Mouse (Mus musculus): ENCODE data around the gene Pfdn5. TPM values are rescaled to one million over a fixed set of nuclear protein-coding genes. Genes with fewer than 3 reads are reported as not detected.
A peak's percentile ranks its signal among the peaks of the same experiment; 100 is the strongest.

Pfdn5 gene
- polyA plus RNA-seq, 1 experiment, result 378 TPM

DNA sequence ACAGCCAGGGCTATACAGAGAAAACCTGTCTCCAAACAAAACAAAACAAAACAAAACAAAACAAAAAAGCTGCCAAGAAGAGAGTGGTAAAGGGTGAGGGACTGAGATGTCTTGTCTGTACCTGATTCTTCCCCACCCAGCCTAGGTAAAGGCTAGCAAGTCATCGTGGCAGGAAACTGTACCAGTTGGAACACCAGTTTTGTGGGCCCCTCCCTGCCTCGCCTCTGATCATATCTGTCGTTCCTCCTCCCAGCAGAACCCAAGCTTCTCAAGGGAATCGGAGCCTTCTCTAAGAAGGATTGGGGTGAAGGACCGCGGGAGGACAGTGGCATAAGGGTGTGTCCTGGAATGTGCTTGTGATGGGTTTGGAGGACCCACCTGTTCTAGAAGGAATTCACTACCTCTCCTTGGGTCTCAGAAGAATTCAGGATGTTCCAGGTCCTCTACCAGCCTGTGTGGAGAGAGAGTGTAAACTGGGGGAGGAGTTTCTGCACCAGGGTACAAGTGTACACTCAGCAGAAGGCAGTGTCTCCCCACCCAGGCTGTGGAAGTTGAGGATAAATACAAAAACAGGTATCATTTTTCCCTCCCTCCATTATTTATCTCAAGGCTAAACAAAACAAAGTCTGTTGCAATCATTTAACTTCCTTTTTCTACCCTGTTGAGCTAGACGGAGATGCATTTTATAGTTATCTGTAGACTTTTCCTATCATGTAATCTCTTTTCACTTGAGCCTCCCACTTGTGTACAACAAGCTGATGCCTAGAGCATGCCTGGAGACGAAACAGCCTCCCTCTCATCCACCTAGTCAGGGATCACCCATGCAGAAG, 43.2 kb upstream of the Pfdn5 start:
- no peak for TF ChIP-seq CEBPB (IDR thresholded peaks at IDR 0.05; ENCODE audit: low read depth)
- TF ChIP-seq CTCF (IDR thresholded peaks at IDR 0.05; ENCODE audit: control insufficient read depth, insufficient read depth, insufficient read length), result no peak
- no peak for TF ChIP-seq FOSL1 (IDR thresholded peaks at IDR 0.05; ENCODE audit: insufficient read depth, low read length, poor library complexity, severe bottlenecking)
- TF ChIP-seq MYOG (IDR thresholded peaks at IDR 0.05; ENCODE audit: control insufficient read depth, extremely low read depth, insufficient read length), result no peak
- TF ChIP-seq USF1 (IDR thresholded peaks at IDR 0.05; ENCODE audit: low read depth), result no peak
- no peak for TF ChIP-seq MYOD1 (IDR thresholded peaks at IDR 0.05; ENCODE audit: control insufficient read depth, insufficient read length, low read depth)
- TF ChIP-seq MAX (IDR thresholded peaks at IDR 0.05), result no peak
- peaks cover 28% of the 10 kb centered on the region for H3K79me2 ChIP-seq (ENCODE audit: control insufficient read depth, insufficient read depth)

DNA sequence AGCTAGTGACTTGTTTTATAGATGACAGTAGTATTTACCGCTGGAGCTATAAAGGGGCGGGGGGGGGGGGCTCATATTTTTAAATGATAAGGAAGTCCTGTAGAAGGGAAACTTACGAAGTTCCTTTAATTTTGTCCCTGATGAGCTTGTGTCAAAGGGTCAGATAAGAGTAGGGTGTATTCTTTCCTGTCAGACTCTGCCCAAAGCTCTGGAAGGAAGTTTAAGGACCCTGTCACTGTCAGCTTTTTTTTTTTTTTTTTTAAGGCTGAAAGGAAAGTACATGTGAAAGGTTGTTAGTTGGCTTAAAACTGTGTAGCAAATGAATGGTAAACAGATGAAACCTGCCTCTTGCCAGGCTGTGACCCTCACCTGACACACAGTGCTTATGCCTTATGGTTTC, 42.3 kb upstream of the Pfdn5 start:
- H3K4me3 ChIP-seq (ENCODE audit: insufficient read depth, poor library complexity, severe bottlenecking), result no peak overlapping the region
- TF ChIP-seq USF1 (IDR thresholded peaks at IDR 0.05; ENCODE audit: low read depth) (no peak), CEBPB (IDR thresholded peaks at IDR 0.05; ENCODE audit: low read depth) (no peak), MAX (IDR thresholded peaks at IDR 0.05) (no peak), MYOG (IDR thresholded peaks at IDR 0.05; ENCODE audit: control insufficient read depth, extremely low read depth, insufficient read length) (no peak)
- peaks cover 20% of the 10 kb centered on the region for H3K36me3 ChIP-seq (ENCODE audit: control insufficient read depth, insufficient read depth)
- H3ac ChIP-seq (ENCODE audit: control insufficient read depth, insufficient read length, low read depth), result no peak overlapping the region
- H3K27me3 ChIP-seq (ENCODE audit: control insufficient read depth, insufficient read depth, insufficient read length), result no peaks in the 10 kb centered on the region
- H3K79me3 ChIP-seq (ENCODE audit: low read depth), result peaks cover 25% of the 10 kb centered on the region
- peaks cover 28% of the 10 kb centered on the region for H3K79me2 ChIP-seq (ENCODE audit: control insufficient read depth, insufficient read depth)

More for the DNA sequence above, 43.2 kb upstream of the Pfdn5 start:
- H3ac ChIP-seq (ENCODE audit: control insufficient read depth, insufficient read length, low read depth), result no peak overlapping the region
- no peak overlapping the region for H3K4me3 ChIP-seq (ENCODE audit: insufficient read depth, poor library complexity, severe bottlenecking)
- peaks cover 25% of the 10 kb centered on the region for H3K79me3 ChIP-seq (ENCODE audit: low read depth)
- H3K36me3 ChIP-seq (ENCODE audit: control insufficient read depth, insufficient read depth), result peaks cover 20% of the 10 kb centered on the region
- no peaks in the 10 kb centered on the region for H3K27me3 ChIP-seq (ENCODE audit: control insufficient read depth, insufficient read depth, insufficient read length)

DNA sequence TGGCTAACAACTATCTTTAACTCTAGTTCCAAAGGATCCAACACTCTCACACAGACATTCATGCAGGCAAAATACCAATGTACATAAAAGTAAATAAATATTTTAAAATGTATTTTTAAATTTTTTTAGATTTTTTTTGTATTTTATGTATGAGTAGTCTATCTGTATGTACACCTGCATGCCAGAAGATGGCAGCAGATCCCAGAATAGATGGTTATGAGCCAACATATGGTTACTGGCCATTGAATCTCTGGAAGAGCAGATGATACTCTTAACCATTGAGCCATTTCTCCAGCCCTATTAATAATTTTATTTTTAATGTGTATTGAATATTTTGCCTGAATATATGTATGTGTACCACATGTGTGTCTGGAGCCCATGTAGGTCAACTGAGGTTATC, 38.5 kb upstream of the Pfdn5 start:
- Histone ChIP-seq H3ac (ENCODE audit: control insufficient read depth, insufficient read length, low read depth) (no peak overlapping the region), H3K79me2 (ENCODE audit: control insufficient read depth, insufficient read depth) (no peaks in the 10 kb centered on the region), H3K36me3 (ENCODE audit: control insufficient read depth, insufficient read depth) (no peaks in the 10 kb centered on the region), H3K79me3 (ENCODE audit: low read depth) (no peaks in the 10 kb centered on the region), H3K27me3 (ENCODE audit: control insufficient read depth, insufficient read depth, insufficient read length) (no peaks in the 10 kb centered on the region), H3K4me3 (ENCODE audit: insufficient read depth, poor library complexity, severe bottlenecking) (no peak overlapping the region)
- peak; percentile 2 for TF ChIP-seq CTCF (IDR thresholded peaks at IDR 0.05; ENCODE audit: control insufficient read depth, insufficient read depth, insufficient read length)
- TF ChIP-seq CEBPB (IDR thresholded peaks at IDR 0.05; ENCODE audit: low read depth), result no peak

DNA sequence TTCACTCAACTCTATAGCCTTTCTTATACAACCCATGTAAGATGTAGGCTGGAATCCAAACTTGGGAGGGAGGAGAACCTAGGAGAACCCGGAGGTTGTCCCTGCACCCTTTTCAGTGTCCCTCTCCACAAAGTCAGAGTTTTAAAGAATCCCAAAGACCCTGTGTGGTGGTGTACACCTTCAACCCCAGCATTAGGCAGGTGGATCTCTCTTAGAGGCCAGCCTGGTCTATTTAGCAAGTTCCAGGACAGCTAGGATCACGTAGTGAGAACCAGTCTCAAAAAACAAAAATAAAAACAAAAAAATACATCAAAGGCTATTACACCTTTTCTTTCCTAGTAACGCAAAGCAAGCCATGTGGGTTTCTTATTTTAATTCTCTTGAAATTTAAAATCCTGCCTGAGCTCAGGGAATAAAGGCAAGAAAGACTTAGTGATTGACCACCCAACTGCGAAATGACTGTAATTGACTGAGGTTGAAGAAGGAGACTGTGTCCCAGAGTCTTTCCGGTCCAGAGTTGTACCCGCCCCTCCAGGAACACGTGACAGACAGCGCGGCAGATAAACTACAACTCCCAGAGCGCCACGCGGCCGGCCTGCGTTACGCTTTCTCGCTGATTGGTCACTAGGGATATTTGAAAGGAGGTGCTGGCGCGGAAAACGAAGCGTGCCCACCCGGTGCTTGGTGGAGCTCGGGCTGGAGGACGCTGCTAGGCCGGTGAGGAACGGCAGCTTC, 30.1 kb upstream of the Pfdn5 start, which contains the start of gene Espl1:
Gene Espl1, plus strand, starts transcription at position 634 of the 735 bp plus-strand sequence.
- Histone ChIP-seq H3K79me2 (ENCODE audit: control insufficient read depth, insufficient read depth) (peaks cover 47% of the 10 kb centered on the region), H3K36me3 (ENCODE audit: control insufficient read depth, insufficient read depth) (peaks cover 31% of the 10 kb centered on the region), H3K4me3 (ENCODE audit: insufficient read depth, poor library complexity, severe bottlenecking) (peak within 1 kb of the TSS; percentile 98), H3K27me3 (ENCODE audit: control insufficient read depth, insufficient read depth, insufficient read length) (no peaks in the 10 kb centered on the region), H3ac (ENCODE audit: control insufficient read depth, insufficient read length, low read depth) (peak within 1 kb of the TSS; percentile 92), H3K79me3 (ENCODE audit: low read depth) (peaks cover 19% of the 10 kb centered on the region)
- TF ChIP-seq MAX (IDR thresholded peaks at IDR 0.05), result peak; percentile 100
- peak; percentile 100 for TF ChIP-seq USF1 (IDR thresholded peaks at IDR 0.05; ENCODE audit: low read depth)
- TF ChIP-seq CTCF (IDR thresholded peaks at IDR 0.05; ENCODE audit: control insufficient read depth, insufficient read depth, insufficient read length), result no peak

DNA sequence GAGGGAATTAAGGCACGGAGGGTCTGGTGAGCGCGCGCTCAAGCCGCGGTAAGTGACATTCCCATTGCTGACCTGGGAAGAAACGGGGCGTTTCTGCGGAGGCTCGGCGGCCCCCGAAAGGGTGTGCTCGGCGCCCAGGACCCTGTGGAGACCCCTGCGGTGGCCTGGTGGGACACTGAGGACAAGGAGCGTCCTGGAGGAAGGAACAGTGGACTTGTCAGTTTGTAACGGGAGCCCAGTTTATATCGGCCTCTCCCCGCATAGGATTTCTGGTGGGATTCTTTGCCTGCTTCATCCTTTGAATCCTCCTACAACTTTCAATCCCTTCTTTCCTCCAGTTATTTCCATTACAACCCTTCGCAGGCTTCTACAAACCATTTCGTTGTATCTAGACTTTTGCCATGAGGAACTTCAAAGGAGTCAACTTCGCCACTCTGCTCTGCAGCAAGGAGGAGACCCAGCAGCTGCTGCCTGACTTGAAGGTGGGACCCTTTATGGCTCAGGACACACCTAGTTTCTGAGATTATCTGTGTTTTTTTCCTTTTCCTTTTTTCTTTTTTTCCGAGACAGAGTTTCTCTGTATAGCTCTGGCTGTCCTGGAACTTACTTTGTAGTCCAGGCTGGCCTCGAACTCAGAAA, 29.4 kb upstream of the Pfdn5 start:
- H3K4me3 ChIP-seq (ENCODE audit: insufficient read depth, poor library complexity, severe bottlenecking), result peak overlapping the region; percentile 98
- H3K36me3 ChIP-seq (ENCODE audit: control insufficient read depth, insufficient read depth), result peaks cover 37% of the 10 kb centered on the region
- no peak for TF ChIP-seq CTCF (IDR thresholded peaks at IDR 0.05; ENCODE audit: control insufficient read depth, insufficient read depth, insufficient read length)
- TF ChIP-seq MYOG (IDR thresholded peaks at IDR 0.05; ENCODE audit: control insufficient read depth, extremely low read depth, insufficient read length), result no peak
- no peak for TF ChIP-seq FOSL1 (IDR thresholded peaks at IDR 0.05; ENCODE audit: insufficient read depth, low read length, poor library complexity, severe bottlenecking)
- no peak for TF ChIP-seq MAX (IDR thresholded peaks at IDR 0.05)
- TF ChIP-seq USF1 (IDR thresholded peaks at IDR 0.05; ENCODE audit: low read depth), result no peak
- no peak for TF ChIP-seq CEBPB (IDR thresholded peaks at IDR 0.05; ENCODE audit: low read depth)
- TF ChIP-seq MYOD1 (IDR thresholded peaks at IDR 0.05; ENCODE audit: control insufficient read depth, insufficient read length, low read depth), result no peak
- H3K79me2 ChIP-seq (ENCODE audit: control insufficient read depth, insufficient read depth), result peaks cover 54% of the 10 kb centered on the region
- H3K79me3 ChIP-seq (ENCODE audit: low read depth), result peaks cover 19% of the 10 kb centered on the region
- no peaks in the 10 kb centered on the region for H3K27me3 ChIP-seq (ENCODE audit: control insufficient read depth, insufficient read depth, insufficient read length)
- H3ac ChIP-seq (ENCODE audit: control insufficient read depth, insufficient read length, low read depth), result peak overlapping the region; percentile 92
